Mouse (Mus musculus) small intestine, adult 2 months (tissue): ENCODE measurements at regions not wholly inside any gene's neighbourhood (a gene's known extent, or its start where the extent isn't known, plus 50 kb on each side); places are given as distances from the start of the nearest gene placed in this dataset.

Experiments
- CTCF ChIP-seq: fragments of 200-500 bp; IDR thresholded peaks from 2 replicates; pipeline ENCODE4 v1.5.1; 2012; ENCODE audit warnings: low read depth, mild to moderate bottlenecking, control low read depth, inconsistent platforms, low read length, moderate library complexity, mixed read lengths; ENCODE audit not compliant: insufficient replicate concordance, insufficient read length; ENCODE audit errors: extremely low read depth
- POLR2A ChIP-seq: fragments of 200-500 bp; IDR thresholded peaks from 2 replicates; pipeline ENCODE4 v1.6.1; 2012; ENCODE audit warnings: low read depth, mild to moderate bottlenecking, control low read depth, inconsistent platforms, low read length, moderate library complexity

- TF ChIP-seq CTCF (no peak), POLR2A (no peak)
Observed at GRCm38 (mm10) chr4:82029237-82029636, 586.6 kb upstream of the Mpdz start.
